Mouse (Mus musculus): ENCODE data around the gene Gadd45a. TPM values are rescaled to one million over a fixed set of nuclear protein-coding genes. Genes with fewer than 3 reads are reported as not detected.

Gene Gadd45a
- polyA plus RNA-seq, 1 experiment from 2014 or later = 70.7 TPM

DNA sequence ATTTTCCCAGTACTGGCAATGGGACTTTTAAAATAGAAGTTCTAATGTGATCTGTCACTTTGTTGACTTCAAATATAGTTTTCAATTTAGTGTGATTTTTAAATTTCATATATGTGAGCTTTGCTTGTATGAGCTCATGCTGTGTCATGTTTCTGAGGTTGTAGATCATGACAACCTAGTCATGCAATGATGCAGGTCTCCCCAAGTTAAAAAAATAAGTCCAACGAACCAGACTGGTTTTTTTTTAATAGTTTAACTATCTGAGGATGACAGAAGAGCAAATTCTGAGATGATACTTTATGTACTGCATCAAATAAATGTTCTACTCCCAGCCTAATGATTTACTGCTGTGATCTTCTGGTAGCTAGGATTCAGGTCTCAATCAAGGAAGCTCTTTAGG is 12.8 kb upstream of the Gadd45a start:
- Histone ChIP-seq H3K27me3 (ENCODE audit: insufficient read depth, low read length) (no peaks in the 10 kb centered on the region), H3K9ac (ENCODE audit: low read depth, low read length) (no peak overlapping the region), H3K27ac (no peak overlapping the region), H3K4me2 (ENCODE audit: low read length) (no peak overlapping the region), H3K4me1 (replicated peaks; ENCODE audit: insufficient read depth, low read length) (no peaks in the 10 kb centered on the region), H3K4me3 (replicated peaks; ENCODE audit: low read depth, low read length) (no peak overlapping the region), H3K36me3 (ENCODE audit: insufficient read depth, low read length) (no peaks in the 10 kb centered on the region), H3K9me3 (replicated peaks; ENCODE audit: low read length) (no peaks in the 10 kb centered on the region)
- no peak for TF ChIP-seq CTCF (IDR thresholded peaks at IDR 0.05; ENCODE audit: low read depth)
- ATAC-seq (replicated peaks; ENCODE audit: low FRiP score, low read depth) = no peak
- DNase-seq (ENCODE audit: low spot score) = no peak
- WGBS = 19% methylated on average over 1 of the region's 1 CpGs

DNA sequence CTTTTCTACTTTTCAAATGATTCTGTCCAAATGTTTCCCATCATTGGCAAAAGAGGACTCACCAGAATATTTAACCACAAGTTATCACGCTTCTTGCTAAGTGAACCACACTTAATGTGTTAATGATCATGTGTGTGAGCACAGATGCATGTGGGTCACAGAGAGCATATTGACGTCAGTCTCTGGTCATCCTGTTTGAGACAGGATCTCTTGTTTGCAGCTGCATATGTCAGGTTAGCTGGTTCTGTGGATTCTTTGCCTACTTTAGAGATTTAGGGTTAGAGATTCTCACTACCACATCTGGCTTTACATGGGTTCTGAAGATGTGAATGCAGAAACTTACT is 12.4 kb upstream of the Gadd45a start:
- no peak overlapping the region for H3K27ac ChIP-seq
- no peak for DNase-seq (ENCODE audit: low spot score)
- H3K4me3 ChIP-seq (replicated peaks; ENCODE audit: low read depth, low read length) = no peak overlapping the region
- TF ChIP-seq CTCF (IDR thresholded peaks at IDR 0.05; ENCODE audit: low read depth) = no peak
- H3K4me2 ChIP-seq (ENCODE audit: low read length) = no peak overlapping the region
- no peaks in the 10 kb centered on the region for H3K27me3 ChIP-seq (ENCODE audit: insufficient read depth, low read length)
- 58% methylated on average over 2 of the region's 2 CpGs for WGBS
- no peak for ATAC-seq (replicated peaks; ENCODE audit: low FRiP score, low read depth)
- no peak overlapping the region for H3K9ac ChIP-seq (ENCODE audit: low read depth, low read length)
- no peaks in the 10 kb centered on the region for H3K4me1 ChIP-seq (replicated peaks; ENCODE audit: insufficient read depth, low read length)
- H3K36me3 ChIP-seq (ENCODE audit: insufficient read depth, low read length) = no peaks in the 10 kb centered on the region
- H3K9me3 ChIP-seq (replicated peaks; ENCODE audit: low read length) = no peaks in the 10 kb centered on the region

DNA sequence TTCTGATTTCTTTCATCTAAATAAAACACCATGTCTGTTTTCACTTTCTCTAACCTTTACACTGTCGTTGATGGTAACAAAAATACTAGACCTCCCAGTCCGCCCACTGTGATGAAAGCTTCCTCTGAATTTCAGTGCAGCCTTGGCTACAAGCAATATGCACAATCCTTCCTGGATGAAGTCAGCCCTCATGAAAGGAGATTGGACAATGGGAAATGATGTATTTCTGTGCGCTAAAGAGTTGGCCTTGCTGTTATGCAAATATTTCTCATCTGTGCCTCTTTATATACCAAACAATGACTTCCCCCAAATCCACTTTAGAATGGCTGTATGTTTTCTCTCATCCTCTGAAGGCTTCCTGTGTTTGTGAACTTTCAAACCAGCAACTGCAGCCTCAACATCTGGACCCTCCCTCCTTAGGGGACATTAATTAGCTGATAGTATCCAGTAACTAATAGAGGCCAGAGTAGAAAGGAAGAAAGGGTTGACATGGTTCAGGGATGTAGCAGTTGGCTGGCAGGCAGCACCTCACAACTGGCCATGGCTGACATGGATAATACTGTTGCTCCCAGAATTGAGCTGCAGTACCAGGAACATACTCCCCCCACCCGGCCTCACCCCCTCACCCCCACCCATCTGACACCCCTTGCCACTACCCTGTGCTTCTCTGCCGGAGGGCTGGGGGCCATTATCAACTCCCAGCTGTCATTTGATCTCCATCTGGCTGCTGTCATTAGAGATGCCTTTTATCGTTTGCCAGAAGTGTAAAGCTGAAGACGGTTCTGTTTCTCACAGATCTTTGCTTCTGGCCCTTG is 11.8 kb upstream of the Gadd45a start:
- no peak for TF ChIP-seq CTCF (IDR thresholded peaks at IDR 0.05; ENCODE audit: low read depth)
- WGBS = 33% methylated on average over 7 of the region's 7 CpGs
- Histone ChIP-seq H3K36me3 (ENCODE audit: insufficient read depth, low read length) (no peaks in the 10 kb centered on the region), H3K27ac (no peak overlapping the region), H3K27me3 (ENCODE audit: insufficient read depth, low read length) (no peaks in the 10 kb centered on the region), H3K4me1 (replicated peaks; ENCODE audit: insufficient read depth, low read length) (no peaks in the 10 kb centered on the region), H3K9me3 (replicated peaks; ENCODE audit: low read length) (no peaks in the 10 kb centered on the region), H3K9ac (ENCODE audit: low read depth, low read length) (no peak overlapping the region), H3K4me2 (ENCODE audit: low read length) (no peak overlapping the region), H3K4me3 (replicated peaks; ENCODE audit: low read depth, low read length) (no peak overlapping the region)
- ATAC-seq (replicated peaks; ENCODE audit: low FRiP score, low read depth) (no peak), DNase-seq (ENCODE audit: low spot score) (peak; percentile 26)

- no peak overlapping the region for H3K27ac ChIP-seq
- WGBS = 84% methylated on average over 3 of the region's 3 CpGs
- TF ChIP-seq CTCF (IDR thresholded peaks at IDR 0.05; ENCODE audit: low read depth) = no peak
- no peaks in the 10 kb centered on the region for H3K36me3 ChIP-seq (ENCODE audit: insufficient read depth, low read length)
- H3K27me3 ChIP-seq (ENCODE audit: insufficient read depth, low read length) = no peaks in the 10 kb centered on the region
- no peaks in the 10 kb centered on the region for H3K9me3 ChIP-seq (replicated peaks; ENCODE audit: low read length)
- no peaks in the 10 kb centered on the region for H3K4me1 ChIP-seq (replicated peaks; ENCODE audit: insufficient read depth, low read length)
- H3K4me2 ChIP-seq (ENCODE audit: low read length) = no peak overlapping the region
- no peak overlapping the region for H3K4me3 ChIP-seq (replicated peaks; ENCODE audit: low read depth, low read length)
- no peak overlapping the region for H3K9ac ChIP-seq (ENCODE audit: low read depth, low read length)
- ATAC-seq (replicated peaks; ENCODE audit: low FRiP score, low read depth) (no peak), DNase-seq (ENCODE audit: low spot score) (no peak)
Measured at GRCm38 (mm10) chr6:67048052-67048691, 10.9 kb upstream of the Gadd45a start.

DNA sequence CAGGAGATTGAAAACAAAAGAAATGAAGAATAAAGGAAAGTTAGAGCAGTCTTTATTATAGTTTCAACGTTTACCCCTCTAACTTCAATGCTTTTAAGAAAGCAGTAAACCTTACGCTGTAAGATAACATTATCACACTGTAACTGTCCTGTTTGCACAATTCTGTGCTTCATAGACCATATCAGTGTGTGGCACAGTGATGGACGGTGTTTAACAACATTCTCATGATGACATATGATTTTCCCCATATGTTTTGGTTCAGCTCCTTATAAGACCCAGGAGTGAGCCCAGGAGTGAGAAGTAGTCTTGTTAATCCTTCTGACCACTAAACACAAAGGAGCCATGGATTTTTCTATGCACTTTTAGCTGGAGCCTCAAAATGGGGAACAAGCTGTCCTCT is 9.7 kb upstream of the Gadd45a start:
- ATAC-seq (replicated peaks; ENCODE audit: low FRiP score, low read depth) = no peak
- Histone ChIP-seq H3K27ac (no peak overlapping the region), H3K4me3 (replicated peaks; ENCODE audit: low read depth, low read length) (no peak overlapping the region), H3K4me1 (replicated peaks; ENCODE audit: insufficient read depth, low read length) (no peaks in the 10 kb centered on the region), H3K9me3 (replicated peaks; ENCODE audit: low read length) (no peaks in the 10 kb centered on the region), H3K27me3 (ENCODE audit: insufficient read depth, low read length) (no peaks in the 10 kb centered on the region), H3K36me3 (ENCODE audit: insufficient read depth, low read length) (no peaks in the 10 kb centered on the region), H3K9ac (ENCODE audit: low read depth, low read length) (no peak overlapping the region), H3K4me2 (ENCODE audit: low read length) (no peak overlapping the region)
- WGBS = 79% methylated on average over 3 of the region's 3 CpGs
- no peak for TF ChIP-seq CTCF (IDR thresholded peaks at IDR 0.05; ENCODE audit: low read depth)
- no peak for DNase-seq (ENCODE audit: low spot score)

DNA sequence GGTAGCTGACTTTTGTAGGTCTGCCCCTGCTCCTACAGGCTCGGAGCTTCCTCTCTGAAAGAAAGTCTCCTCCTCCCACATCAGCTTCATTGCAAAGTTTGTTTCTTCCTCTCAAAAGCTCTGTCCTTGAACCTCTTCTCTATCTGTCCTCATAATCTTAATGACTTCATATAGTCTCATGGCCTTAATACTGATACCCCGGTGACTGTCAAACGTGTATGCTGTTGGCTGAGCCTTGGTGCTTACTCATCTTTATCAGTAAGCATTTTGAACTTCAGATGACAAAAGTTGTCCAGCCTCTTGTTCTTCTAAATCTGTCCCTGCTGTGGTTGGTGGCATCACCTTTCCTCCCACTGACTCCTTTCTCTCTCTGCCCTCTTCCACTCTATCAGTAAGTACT is 8.2 kb upstream of the Gadd45a start:
- H3K4me3 ChIP-seq (replicated peaks; ENCODE audit: low read depth, low read length) = no peak overlapping the region
- H3K4me1 ChIP-seq (replicated peaks; ENCODE audit: insufficient read depth, low read length) = no peaks in the 10 kb centered on the region
- no peak overlapping the region for H3K27ac ChIP-seq
- no peaks in the 10 kb centered on the region for H3K9me3 ChIP-seq (replicated peaks; ENCODE audit: low read length)
- ATAC-seq (replicated peaks; ENCODE audit: low FRiP score, low read depth) = no peak
- no peak for DNase-seq (ENCODE audit: low spot score)
- no peak overlapping the region for H3K4me2 ChIP-seq (ENCODE audit: low read length)
- H3K9ac ChIP-seq (ENCODE audit: low read depth, low read length) = no peak overlapping the region
- no peaks in the 10 kb centered on the region for H3K27me3 ChIP-seq (ENCODE audit: insufficient read depth, low read length)
- WGBS = 82% methylated on average over 3 of the region's 3 CpGs
- TF ChIP-seq CTCF (IDR thresholded peaks at IDR 0.05; ENCODE audit: low read depth) = no peak
- H3K36me3 ChIP-seq (ENCODE audit: insufficient read depth, low read length) = no peaks in the 10 kb centered on the region
